Mouse (Mus musculus): Measurements from ENCODE around the gene Gm17428. TPM values are rescaled to one million over a fixed set of nuclear protein-coding genes. Genes with fewer than 3 reads are reported as not detected.

Gm17428 gene
- total RNA-seq, 1 experiment from 2014 or later = not detected

Other genes starting within 250 kb of the Gm17428 start
- gene Slc7a8, start 195.0 kb upstream of the Gm17428 start, total RNA-seq (2017) = 0.49 and 0.81 TPM in 2 replicates
- gene Rnf212b, start 162.8 kb upstream of the Gm17428 start, total RNA-seq (2017) = not detected in 2 replicates
- 9.2 and 9.7 TPM in 2 replicates for gene Homez, start 106.0 kb upstream of the Gm17428 start, total RNA-seq (2017)
- gene Ppp1r3e, start 99.4 kb upstream of the Gm17428 start, total RNA-seq (2017) = 0.47 TPM in 1 of 2 replicates, not detected in the other
- 3.6 and 6.6 TPM in 2 replicates for gene Bcl2l2, start 93.6 kb upstream of the Gm17428 start, total RNA-seq (2017)
- gene Gm20521, start 93.5 kb upstream of the Gm17428 start, total RNA-seq (2017) = not detected in 2 replicates
- 198 and 209 TPM in 2 replicates for gene Pabpn1, start 84.4 kb upstream of the Gm17428 start, total RNA-seq (2017)
- gene Slc22a17, start 63.8 kb upstream of the Gm17428 start, total RNA-seq (2017) = 0.25 and 0.47 TPM in 2 replicates
- gene Efs, start 50.8 kb upstream of the Gm17428 start, total RNA-seq (2017) = not detected in 2 replicates
- not detected in 2 replicates for gene Il25, start 44.2 kb upstream of the Gm17428 start, total RNA-seq (2017)
- gene Cmtm5, start 40.7 kb upstream of the Gm17428 start, total RNA-seq (2017) = not detected in 2 replicates
- not detected in 2 replicates for gene Myh6, start 10.0 kb upstream of the Gm17428 start, total RNA-seq (2017)
- gene Myh7, start 17.7 kb downstream of the Gm17428 start, total RNA-seq (2017) = not detected in 2 replicates
- gene Ngdn, start 38.5 kb downstream of the Gm17428 start, total RNA-seq (2017) = 58.9 and 73.5 TPM in 2 replicates
- gene Zfhx2, start 115.4 kb downstream of the Gm17428 start, total RNA-seq (2017) = 7.2 and 7.8 TPM in 2 replicates
- gene Thtpa, start 117.9 kb downstream of the Gm17428 start, total RNA-seq (2017) = 5.2 TPM in 2 replicates
- 48.5 TPM in 2 replicates for gene Ap1g2, start 129.7 kb downstream of the Gm17428 start, total RNA-seq (2017)
- 0.12 TPM in 1 of 2 replicates, not detected in the other for gene Jph4, start 140.0 kb downstream of the Gm17428 start, total RNA-seq (2017)
- not detected in 2 replicates for gene Dhrs2, start 245.1 kb downstream of the Gm17428 start, total RNA-seq (2017)

Data from neutrophil, adult 5-6 weeks (primary cell).